Comparison of ENCODE assay signal across 7 mouse cellular contexts in genomic region chr11:68555918-68556584, GRCm38 (mm10). TPM values are rescaled to one million over a fixed set of nuclear protein-coding genes. Genes with fewer than 3 reads are reported as not detected.
DNase-seq lines count a peak whose midpoint lies in the region; ATAC-seq and TF ChIP-seq lines count a peak whose summit lies in the region.

TSS of gene Mfsd6l (plus strand) at chr11:68556186.

- no peak within 1 kb of the TSS for H3K27ac ChIP-seq in bone marrow, adult 2 months (ENCODE audit: control insufficient read depth, insufficient read depth, low read depth, low read length, poor library complexity)
- no peak within 1 kb of the TSS for H3K27ac ChIP-seq in cortical plate, adult 2 months (ENCODE audit: insufficient read depth, low read length)
- H3K27ac ChIP-seq in lung, embryonic 15.5 days: peak within 1 kb of the TSS; percentile 33; the same call in 1 of the 2 replicates
- H3K27ac ChIP-seq in testis, adult 2 months (ENCODE audit: control insufficient read depth, insufficient read depth, low read depth, low read length): peak within 1 kb of the TSS; percentile 85

- TF ChIP-seq CTCF in bone marrow, adult 2 months (IDR thresholded peaks at IDR 0.05; ENCODE audit: control insufficient read depth, insufficient read depth, low read length): peak; percentile 7; the same call in 1 of the 2 replicates
- peak; percentile 21; the same call in 1 of the 2 replicates for TF ChIP-seq CTCF in cortical plate, adult 2 months (IDR thresholded peaks at IDR 0.05; ENCODE audit: extremely low read depth, insufficient read depth, low read length)
- peak; percentile 55; the same call in 1 of the 2 replicates for TF ChIP-seq CTCF in testis, adult 2 months (IDR thresholded peaks at IDR 0.05; ENCODE audit: control insufficient read depth, insufficient read depth, insufficient replicate concordance, low read depth, low read length)

- H3K36me3 ChIP-seq in lung, embryonic 15.5 days: no peaks in the 10 kb centered on the region
- H3K36me3 ChIP-seq in testis, adult 2 months (ENCODE audit: control insufficient read depth, insufficient read depth, low read length): no peaks in the 10 kb centered on the region; the same call in 1 of the 2 replicates

- 0 out of 2 replicates have a peak, but pooled peaks have one; percentile 56 for ATAC-seq in lung, embryonic 15.5 days (ENCODE audit: borderline replicate concordance, extremely low read depth, low FRiP score, low TSS enrichment)
- no peak for ATAC-seq in granulocyte monocyte progenitor cell, adult 5-6 weeks (replicated peaks; ENCODE audit: poor library complexity, severe bottlenecking)

- peak within 1 kb of the TSS; percentile 36; the same call in 1 of the 2 replicates for H3K9ac ChIP-seq in lung, embryonic 15.5 days

- H3K4me3 ChIP-seq in bone marrow, adult 2 months (replicated peaks; ENCODE audit: control insufficient read depth, low read depth, low read length): no peak within 1 kb of the TSS
- H3K4me3 ChIP-seq in cortical plate, adult 2 months (ENCODE audit: insufficient read depth, low read length): peak within 1 kb of the TSS; percentile 10; the same call in 1 of the 2 replicates
- H3K4me3 ChIP-seq in lung, embryonic 15.5 days: peak within 1 kb of the TSS; percentile 46
- peak within 1 kb of the TSS; percentile 90 for H3K4me3 ChIP-seq in testis, adult 2 months (ENCODE audit: control insufficient read depth, low read depth, low read length)

- no peak for TF ChIP-seq POLR2A in bone marrow, adult 2 months (IDR thresholded peaks at IDR 0.05; ENCODE audit: borderline replicate concordance, control insufficient read depth, low read depth, low read length)
- no peak for TF ChIP-seq POLR2A in cortical plate, adult 2 months (IDR thresholded peaks at IDR 0.05; ENCODE audit: extremely low read depth, insufficient read depth, low read length)
- TF ChIP-seq POLR2A in testis, adult 2 months (IDR thresholded peaks at IDR 0.05; ENCODE audit: control insufficient read depth, low read depth, low read length): peak; percentile 77

- peak within 1 kb of the TSS; percentile 61 for H3K4me2 ChIP-seq in lung, embryonic 15.5 days

- no peaks in the 10 kb centered on the region for H3K4me1 ChIP-seq in bone marrow, adult 2 months (ENCODE audit: control insufficient read depth, insufficient read depth, low read length)
- H3K4me1 ChIP-seq in cortical plate, adult 2 months (ENCODE audit: control insufficient read depth, insufficient read depth, low read length): no peaks in the 10 kb centered on the region; the same call in 1 of the 2 replicates
- peaks cover 10% of the 10 kb centered on the region; the same call in 1 of the 2 replicates for H3K4me1 ChIP-seq in lung, embryonic 15.5 days
- H3K4me1 ChIP-seq in testis, adult 2 months (ENCODE audit: control insufficient read depth, insufficient read depth, low read length): peaks cover 6% of the 10 kb centered on the region; the same call in 1 of the 2 replicates

- DNase-seq in kidney, adult 18-20 months: peak; percentile 86
- DNase-seq in right cerebral cortex, adult 2 months (ENCODE audit: low spot score in 2 of 2): no peak

- 35% methylated on average over 37 of the region's 37 CpGs for WGBS in bone marrow, adult 2 months
- WGBS in lung, embryonic 15.5 days: 9% methylated on average over 37 of the region's 37 CpGs

- H3K9me3 ChIP-seq in lung, embryonic 15.5 days: no peaks in the 10 kb centered on the region

- H3K27me3 ChIP-seq in lung, embryonic 15.5 days: no peaks in the 10 kb centered on the region
- no peaks in the 10 kb centered on the region for H3K27me3 ChIP-seq in testis, adult 2 months (ENCODE audit: control insufficient read depth, insufficient read depth, low read length)

RNA-seq across cellular contexts. Expression of gene Mfsd6l, which starts in this region (rescaled TPM):
- 0.97 and 1.1 TPM in 2 replicates for polyA plus RNA-seq in bone marrow, adult 2 months (2011; ENCODE audit: insufficient read depth, insufficient read length, low replicate concordance, missing spikeins)
- 0.08 TPM in 2 replicates for polyA plus RNA-seq in cortical plate, adult 2 months (2012; rRNA removed)
- polyA plus RNA-seq in lung, embryonic 15.5 days (2015; fragmentation: Nextera tagmentation; extraction: Ambion mirVana): 2.4 and 3.1 TPM in 2 replicates
- polyA plus RNA-seq in testis, adult 2 months (2012; rRNA removed): 7.9 and 9.2 TPM in 2 replicates
- total RNA-seq in granulocyte monocyte progenitor cell, adult 5-6 weeks (2014; fragmentation: Nextera tagmentation): 0.88 TPM in 1 of 2 replicates, not detected in the other
- 0.26 TPM in 1 of 2 replicates, not detected in the other for total RNA-seq in granulocyte monocyte progenitor cell, adult 5-6 weeks (2017)

Comparison
In these comparisons a context has a peak if more than half of its experiments do, and no peak if none do; other contexts are left out.
1. H3K27ac ChIP-seq: peak in lung, embryonic 15.5 days (single experiment) and testis, adult 2 months (single experiment); none in bone marrow, adult 2 months (single experiment) and cortical plate, adult 2 months (single experiment).
2. Peak in every context shown above with its lines, with median percentiles within 50 percentile points of each other: CTCF ChIP-seq.